ENCODE assay signal across 20 mouse cellular contexts in the genomic region with DNA sequence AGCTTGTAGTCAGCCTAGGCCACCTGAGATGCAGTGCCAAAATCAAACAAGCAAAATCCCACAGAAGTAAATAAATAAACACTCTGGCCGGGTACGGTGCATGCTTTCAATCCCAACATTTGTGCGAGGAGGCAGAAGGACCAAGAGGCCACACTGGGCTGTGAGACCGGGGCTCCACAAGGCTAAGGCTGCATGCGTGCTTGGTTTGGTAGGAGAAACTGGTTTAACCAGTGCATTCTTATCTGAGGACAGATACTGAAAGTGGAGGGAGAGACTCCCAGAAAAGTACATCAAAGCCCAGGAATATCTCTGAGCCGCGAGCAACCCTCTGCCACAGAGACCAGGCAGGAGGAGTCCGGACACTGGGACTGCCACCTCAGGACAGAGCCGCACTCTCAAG. TPM values are rescaled to one million over a fixed set of nuclear protein-coding genes. Genes with fewer than 3 reads are reported as not detected.
A peak's percentile ranks its signal among the peaks of the same experiment; 100 is the strongest.
DNase-seq lines count a peak whose midpoint lies in the region; ATAC-seq and TF ChIP-seq lines count a peak whose summit lies in the region.
"Had no signal": no experiment of that assay in that cellular context is flagged by ENCODE, and none has a peak within 500 bp of the region (broad histone marks: within the 10 kb centered on the region; RNA-seq: fewer than 3 reads in every experiment).

No protein-coding gene starts in this region.

- no peaks in the 10 kb centered on the region for H3K9me3 ChIP-seq in heart, embryonic 14.5 days (ENCODE audit: control insufficient read depth, low read length)
- no peaks in the 10 kb centered on the region for H3K9me3 ChIP-seq in intestine, embryonic 15.5 days
- H3K9me3 ChIP-seq in stomach, postnatal 0 days (ENCODE audit: control insufficient read depth, low read length), result no peaks in the 10 kb centered on the region
- no peaks in the 10 kb centered on the region for H3K9me3 ChIP-seq in midbrain, embryonic 14.5 days (ENCODE audit: control insufficient read depth, low read length)
- H3K9me3 ChIP-seq: embryonic facial prominence, embryonic 12.5 days; hindbrain, embryonic 15.5 days; neural tube, embryonic 15.5 days had no signal

- H3K4me1 ChIP-seq in heart, embryonic 14.5 days (ENCODE audit: control insufficient read depth in 2 of 2, insufficient read depth in 2 of 2, low read length in 2 of 2), result peaks cover 14 to 16% of the 10 kb centered on the region in 2 experiments
- peaks cover 7% of the 10 kb centered on the region; the same call in 1 of the 2 replicates for H3K4me1 ChIP-seq in intestine, embryonic 15.5 days (replicated peaks)
- no peaks in the 10 kb centered on the region for H3K4me1 ChIP-seq in stomach, postnatal 0 days (replicated peaks; ENCODE audit: control insufficient read depth, insufficient read depth)
- peaks cover 3% of the 10 kb centered on the region; the same call in 1 of the 2 replicates for H3K4me1 ChIP-seq in midbrain, embryonic 14.5 days (ENCODE audit: control insufficient read depth, insufficient read depth, low read length)

- no peak for DNase-seq in heart, postnatal 25 days (ENCODE audit: low spot score)
- peak; percentile 42 for DNase-seq in testis, postnatal 14 days (ENCODE audit: low spot score)
- no peak for DNase-seq in testis, postnatal 10 days (ENCODE audit: low spot score)
- DNase-seq in stomach, postnatal 0 days (ENCODE audit: low spot score), result no peak
- no peak for DNase-seq in midbrain, embryonic 14.5 days
- DNase-seq: adrenal gland, adult 2 months; cerebellum, adult 9-11 months; forebrain, postnatal 0 days; heart, postnatal 14 days; kidney, adult 2 months; kidney, postnatal 14 days; liver, postnatal 0 days; right cerebral cortex, adult 18-20 months; thymus, postnatal 14 days had no signal

- no peak for ATAC-seq in heart, embryonic 14.5 days (ENCODE audit: insufficient number of reproducible peaks, insufficient read depth, low FRiP score, low read depth)
- ATAC-seq in intestine, embryonic 15.5 days, result peak; percentile 75
- no peak for ATAC-seq in stomach, postnatal 0 days (ENCODE audit: low FRiP score, low TSS enrichment)
- ATAC-seq in midbrain, embryonic 14.5 days (ENCODE audit: low FRiP score, low TSS enrichment), result no peak
- ATAC-seq: forebrain, postnatal 0 days; liver, postnatal 0 days; midbrain, embryonic 16.5 days had no signal

- H3K27me3 ChIP-seq in heart, embryonic 14.5 days (ENCODE audit: control insufficient read depth, insufficient read depth, low read length), result no peaks in the 10 kb centered on the region
- no peaks in the 10 kb centered on the region for H3K27me3 ChIP-seq in intestine, embryonic 15.5 days (replicated peaks)
- no peaks in the 10 kb centered on the region for H3K27me3 ChIP-seq in stomach, postnatal 0 days (ENCODE audit: control insufficient read depth, insufficient read depth, low read length)
- no peaks in the 10 kb centered on the region for H3K27me3 ChIP-seq in midbrain, embryonic 14.5 days (ENCODE audit: control insufficient read depth, insufficient read depth, low read length)
- H3K27me3 ChIP-seq: embryonic facial prominence, embryonic 12.5 days; hindbrain, embryonic 15.5 days; neural tube, embryonic 15.5 days had no signal

- 31% methylated on average over 9 of the region's 9 CpGs for WGBS in heart, embryonic 14.5 days
- WGBS in intestine, embryonic 15.5 days, result 49% methylated on average over 9 of the region's 9 CpGs
- WGBS in stomach, postnatal 0 days, result 60% methylated on average over 9 of the region's 9 CpGs
- 91% methylated on average over 9 of the region's 9 CpGs for WGBS in midbrain, embryonic 14.5 days

- TF ChIP-seq EP300 in stomach, postnatal 0 days (optimal IDR thresholded peaks at IDR 0.05), result no peak

- peak overlapping the region; percentile 28 to 42; a peak in 2 of 4 replicates for H3K27ac ChIP-seq in heart, embryonic 14.5 days (replicated peaks in 1 of 2; ENCODE audit: control insufficient read depth in 1 of 2, insufficient read depth in 1 of 2, low read depth in 2 of 2, low read length in 2 of 2)
- H3K27ac ChIP-seq in intestine, embryonic 15.5 days, result no peak overlapping the region
- H3K27ac ChIP-seq in stomach, postnatal 0 days (replicated peaks), result 0 out of 2 replicates have a peak overlapping the region, but pooled peaks have one; percentile 8
- no peak overlapping the region for H3K27ac ChIP-seq in midbrain, embryonic 14.5 days (replicated peaks; ENCODE audit: low read depth, low read length)
- H3K27ac ChIP-seq: embryonic facial prominence, embryonic 12.5 days; hindbrain, embryonic 15.5 days; neural tube, embryonic 15.5 days had no signal

- H3K9ac ChIP-seq in heart, embryonic 14.5 days (ENCODE audit: low read length), result 0 out of 2 replicates have a peak overlapping the region, but pooled peaks have one; percentile 1
- H3K9ac ChIP-seq in intestine, embryonic 15.5 days, result no peak overlapping the region
- no peak overlapping the region for H3K9ac ChIP-seq in stomach, postnatal 0 days (ENCODE audit: low read length)
- H3K9ac ChIP-seq in midbrain, embryonic 14.5 days (replicated peaks; ENCODE audit: low read length), result no peak overlapping the region
- H3K9ac ChIP-seq: embryonic facial prominence, embryonic 12.5 days; forebrain, postnatal 0 days; hindbrain, embryonic 15.5 days; liver, postnatal 0 days; neural tube, embryonic 15.5 days had no signal

- H3K4me2 ChIP-seq in heart, embryonic 14.5 days (ENCODE audit: low read length), result peak overlapping the region; percentile 11; the same call in 1 of the 2 replicates
- 0 out of 2 replicates have a peak overlapping the region, but pooled peaks have one; percentile 30 for H3K4me2 ChIP-seq in intestine, embryonic 15.5 days (replicated peaks)
- no peak overlapping the region for H3K4me2 ChIP-seq in stomach, postnatal 0 days (replicated peaks; ENCODE audit: low read depth)
- H3K4me2 ChIP-seq in midbrain, embryonic 14.5 days (ENCODE audit: low read length), result no peak overlapping the region
- H3K4me2 ChIP-seq: embryonic facial prominence, embryonic 12.5 days; hindbrain, embryonic 15.5 days; neural tube, embryonic 15.5 days had no signal

- H3K36me3 ChIP-seq in heart, embryonic 14.5 days (ENCODE audit: control insufficient read depth, insufficient read depth, low read length), result no peaks in the 10 kb centered on the region
- H3K36me3 ChIP-seq in intestine, embryonic 15.5 days, result no peaks in the 10 kb centered on the region
- H3K36me3 ChIP-seq in stomach, postnatal 0 days (ENCODE audit: control insufficient read depth, insufficient read depth, low read length), result no peaks in the 10 kb centered on the region
- H3K36me3 ChIP-seq in midbrain, embryonic 14.5 days (ENCODE audit: control insufficient read depth, insufficient read depth, low read length), result no peaks in the 10 kb centered on the region
- H3K36me3 ChIP-seq: embryonic facial prominence, embryonic 12.5 days; hindbrain, embryonic 15.5 days; neural tube, embryonic 15.5 days had no signal

- intact Hi-C loops in heart, postnatal 25 days (cut with DNase I), result no loop called here

- no peak overlapping the region for H3K4me3 ChIP-seq in heart, embryonic 14.5 days (ENCODE audit: control insufficient read depth in 1 of 2, insufficient read depth in 1 of 2, low read depth in 1 of 2, low read length in 2 of 2)
- no peak overlapping the region for H3K4me3 ChIP-seq in intestine, embryonic 15.5 days (replicated peaks)
- no peak overlapping the region for H3K4me3 ChIP-seq in stomach, postnatal 0 days (ENCODE audit: low read depth, low read length)
- no peak overlapping the region for H3K4me3 ChIP-seq in midbrain, embryonic 14.5 days (replicated peaks; ENCODE audit: low read depth, low read length)
- H3K4me3 ChIP-seq: embryonic facial prominence, embryonic 12.5 days; hindbrain, embryonic 15.5 days; neural tube, embryonic 15.5 days had no signal

- TF ChIP-seq CTCF in stomach, postnatal 0 days (IDR thresholded peaks at IDR 0.05; ENCODE audit: low read depth), result no peak

RNA-seq across cellular contexts. Expression of a gene that starts 5.8 kb away (rescaled TPM):
- polyA plus RNA-seq in heart, embryonic 14.5 days (2014; fragmentation: Nextera tagmentation; extraction: Ambion mirVana), result 12.0 and 12.6 TPM in 2 replicates
- 1 to 10 TPM; 6.7 to 7.8 TPM for total RNA-seq in heart, postnatal 25 days (2021)
- polyA plus RNA-seq in intestine, embryonic 15.5 days (2015; fragmentation: Nextera tagmentation; extraction: Ambion mirVana), result 12.3 and 12.4 TPM in 2 replicates
- polyA plus RNA-seq in stomach, postnatal 0 days (2015; fragmentation: Nextera tagmentation; extraction: Ambion mirVana), result 18.4 and 18.8 TPM in 2 replicates
- polyA plus RNA-seq in midbrain, embryonic 14.5 days (2014; fragmentation: Nextera tagmentation; extraction: Ambion mirVana), result 34.6 and 40.0 TPM in 2 replicates

Comparison
In these comparisons a context has a peak if more than half of its experiments do, and no peak if none do; other contexts are left out.
1. H3K27ac ChIP-seq: peak in heart, embryonic 14.5 days (2 of 2) and stomach, postnatal 0 days (single experiment); none in intestine, embryonic 15.5 days (single experiment) and midbrain, embryonic 14.5 days (single experiment).
2. H3K4me2 ChIP-seq: peak in heart, embryonic 14.5 days (single experiment) and intestine, embryonic 15.5 days (single experiment); none in stomach, postnatal 0 days (single experiment) and midbrain, embryonic 14.5 days (single experiment).